Mouse (Mus musculus): ENCODE measurements at regions not wholly inside any gene's neighbourhood (a gene's known extent, or its start where the extent isn't known, plus 50 kb on each side); places are given as distances from the start of the nearest gene placed in this dataset.

GRCm38 (mm10) chr7:72507946-72508345 lies 201.5 kb upstream of the Mctp2 start:
- no peaks in the 10 kb centered on the region for H3K9me3 ChIP-seq
- DNase-seq (ENCODE audit: low spot score) = no peak
- WGBS = 74% methylated on average over 5 of the region's 5 CpGs

GRCm38 (mm10) chr7:72510116-72510515 lies 203.7 kb upstream of the Mctp2 start:
- Histone ChIP-seq H3K27ac (no peak overlapping the region), H3K36me3 (no peaks in the 10 kb centered on the region), H3K4me3 (no peak overlapping the region), H3K27me3 (ENCODE audit: insufficient read depth, poor library complexity, severe bottlenecking) (no peaks in the 10 kb centered on the region), H3K9me3 (no peaks in the 10 kb centered on the region), H3K4me1 (no peaks in the 10 kb centered on the region)
- WGBS = 71% methylated on average over 4 of the region's 4 CpGs
- no peak for DNase-seq (ENCODE audit: low spot score)

More at GRCm38 (mm10) chr7:72507946-72508345, 201.5 kb upstream of the Mctp2 start:
- H3K4me1 ChIP-seq = no peaks in the 10 kb centered on the region
- no peaks in the 10 kb centered on the region for H3K27me3 ChIP-seq (ENCODE audit: insufficient read depth, poor library complexity, severe bottlenecking)
- H3K4me3 ChIP-seq = no peak overlapping the region
- H3K36me3 ChIP-seq = no peaks in the 10 kb centered on the region
- H3K27ac ChIP-seq = no peak overlapping the region

GRCm38 (mm10) chr7:72513446-72513845 lies 207.0 kb upstream of the Mctp2 start:
- 82% methylated on average over 4 of the region's 4 CpGs for WGBS
- Histone ChIP-seq H3K27ac (no peak overlapping the region), H3K4me1 (no peaks in the 10 kb centered on the region), H3K27me3 (ENCODE audit: insufficient read depth, poor library complexity, severe bottlenecking) (no peaks in the 10 kb centered on the region), H3K9me3 (no peaks in the 10 kb centered on the region), H3K36me3 (no peaks in the 10 kb centered on the region), H3K4me3 (no peak overlapping the region)
- DNase-seq (ENCODE audit: low spot score) = no peak

- Histone ChIP-seq H3K27ac (no peak overlapping the region), H3K4me3 (no peak overlapping the region), H3K4me1 (no peaks in the 10 kb centered on the region), H3K27me3 (ENCODE audit: insufficient read depth, poor library complexity, severe bottlenecking) (no peaks in the 10 kb centered on the region), H3K36me3 (no peaks in the 10 kb centered on the region), H3K9me3 (no peaks in the 10 kb centered on the region)
- 75% methylated on average over 2 of the region's 2 CpGs for WGBS
- DNase-seq (ENCODE audit: low spot score) = no peak
Observed at GRCm38 (mm10) chr7:72514851-72515250, 208.4 kb upstream of the Mctp2 start.

GRCm38 (mm10) chr7:72518421-72518972 lies 212.1 kb upstream of the Mctp2 start:
- H3K9me3 ChIP-seq = no peaks in the 10 kb centered on the region
- H3K36me3 ChIP-seq = no peaks in the 10 kb centered on the region
- no peak for DNase-seq (ENCODE audit: low spot score)
- H3K4me3 ChIP-seq = no peak overlapping the region
- no peak overlapping the region for H3K27ac ChIP-seq
- 66% methylated on average over 5 of the region's 5 CpGs for WGBS
- H3K4me1 ChIP-seq = no peaks in the 10 kb centered on the region
- no peaks in the 10 kb centered on the region for H3K27me3 ChIP-seq (ENCODE audit: insufficient read depth, poor library complexity, severe bottlenecking)

- no peaks in the 10 kb centered on the region for H3K27me3 ChIP-seq (ENCODE audit: insufficient read depth, poor library complexity, severe bottlenecking)
- H3K4me1 ChIP-seq = no peaks in the 10 kb centered on the region
- no peaks in the 10 kb centered on the region for H3K9me3 ChIP-seq
- no peak for DNase-seq (ENCODE audit: low spot score)
- H3K27ac ChIP-seq = no peak overlapping the region
- WGBS = 62% methylated on average over 6 of the region's 6 CpGs
- H3K4me3 ChIP-seq = no peak overlapping the region
- H3K36me3 ChIP-seq = no peaks in the 10 kb centered on the region
Observed at GRCm38 (mm10) chr7:72519359-72520115, 213.1 kb upstream of the Mctp2 start.

GRCm38 (mm10) chr7:72528873-72529272 lies 222.5 kb upstream of the Mctp2 start:
- H3K9me3 ChIP-seq = no peaks in the 10 kb centered on the region
- no peaks in the 10 kb centered on the region for H3K27me3 ChIP-seq (ENCODE audit: insufficient read depth, poor library complexity, severe bottlenecking)
- H3K4me3 ChIP-seq = no peak overlapping the region
- no peaks in the 10 kb centered on the region for H3K36me3 ChIP-seq
- H3K27ac ChIP-seq = no peak overlapping the region
- no peak for DNase-seq (ENCODE audit: low spot score)
- WGBS = 86% methylated on average over 3 of the region's 3 CpGs
- no peaks in the 10 kb centered on the region for H3K4me1 ChIP-seq

- 75% methylated on average over 6 of the region's 6 CpGs for WGBS
- Histone ChIP-seq H3K4me1 (no peaks in the 10 kb centered on the region), H3K9me3 (no peaks in the 10 kb centered on the region), H3K27me3 (ENCODE audit: insufficient read depth, poor library complexity, severe bottlenecking) (no peaks in the 10 kb centered on the region), H3K36me3 (no peaks in the 10 kb centered on the region), H3K4me3 (no peak overlapping the region), H3K27ac (no peak overlapping the region)
- no peak for DNase-seq (ENCODE audit: low spot score)
Observed at GRCm38 (mm10) chr7:72538288-72538687, 231.9 kb upstream of the Mctp2 start.

GRCm38 (mm10) chr7:72539915-72540314 lies 233.5 kb upstream of the Mctp2 start:
- DNase-seq (ENCODE audit: low spot score) = no peak
- H3K4me3 ChIP-seq = no peak overlapping the region
- H3K9me3 ChIP-seq = no peaks in the 10 kb centered on the region
- no peaks in the 10 kb centered on the region for H3K4me1 ChIP-seq
- no peaks in the 10 kb centered on the region for H3K36me3 ChIP-seq
- no peaks in the 10 kb centered on the region for H3K27me3 ChIP-seq (ENCODE audit: insufficient read depth, poor library complexity, severe bottlenecking)
- no peak overlapping the region for H3K27ac ChIP-seq

- WGBS = 67% methylated on average over 14 of the region's 14 CpGs
- H3K4me1 ChIP-seq = no peaks in the 10 kb centered on the region
- no peak overlapping the region for H3K4me3 ChIP-seq
- H3K9me3 ChIP-seq = no peaks in the 10 kb centered on the region
- H3K27me3 ChIP-seq (ENCODE audit: insufficient read depth, poor library complexity, severe bottlenecking) = no peaks in the 10 kb centered on the region
- H3K27ac ChIP-seq = no peak overlapping the region
- H3K36me3 ChIP-seq = no peaks in the 10 kb centered on the region
- DNase-seq (ENCODE audit: low spot score) = no peak
Observed at GRCm38 (mm10) chr7:72541521-72542478, 235.4 kb upstream of the Mctp2 start.

GRCm38 (mm10) chr7:72543501-72543900 lies 237.1 kb upstream of the Mctp2 start:
- WGBS = 80% methylated on average over 4 of the region's 4 CpGs
- H3K9me3 ChIP-seq = no peaks in the 10 kb centered on the region
- H3K27ac ChIP-seq = no peak overlapping the region
- H3K36me3 ChIP-seq = no peaks in the 10 kb centered on the region
- no peak for DNase-seq (ENCODE audit: low spot score)
- H3K4me1 ChIP-seq = no peaks in the 10 kb centered on the region
- no peaks in the 10 kb centered on the region for H3K27me3 ChIP-seq (ENCODE audit: insufficient read depth, poor library complexity, severe bottlenecking)
- H3K4me3 ChIP-seq = no peak overlapping the region

GRCm38 (mm10) chr7:72543946-72544345 lies 237.5 kb upstream of the Mctp2 start:
- Histone ChIP-seq H3K27me3 (ENCODE audit: insufficient read depth, poor library complexity, severe bottlenecking) (no peaks in the 10 kb centered on the region), H3K27ac (no peak overlapping the region), H3K36me3 (no peaks in the 10 kb centered on the region), H3K9me3 (no peaks in the 10 kb centered on the region), H3K4me1 (no peaks in the 10 kb centered on the region), H3K4me3 (no peak overlapping the region)
- no peak for DNase-seq (ENCODE audit: low spot score)
- 44% methylated on average over 4 of the region's 4 CpGs for WGBS

- no peak overlapping the region for H3K27ac ChIP-seq
- no peak overlapping the region for H3K4me3 ChIP-seq
- H3K4me1 ChIP-seq = no peaks in the 10 kb centered on the region
- no peaks in the 10 kb centered on the region for H3K36me3 ChIP-seq
- no peaks in the 10 kb centered on the region for H3K27me3 ChIP-seq (ENCODE audit: insufficient read depth, poor library complexity, severe bottlenecking)
- no peak for DNase-seq (ENCODE audit: low spot score)
- no peaks in the 10 kb centered on the region for H3K9me3 ChIP-seq
Observed at GRCm38 (mm10) chr7:72567378-72567777, 261.0 kb upstream of the Mctp2 start.
